Mouse (Mus musculus) intestine, embryonic 14.5 days (tissue): ENCODE measurements at regions not wholly inside any gene's neighbourhood (a gene's known extent, or its start where the extent isn't known, plus 50 kb on each side); places are given as distances from the start of the nearest gene placed in this dataset.

Experiments used
- ATAC-seq: fragments of 200-750 bp; cut with Nextera tagmentation; replicated peaks from 2 replicates; pipeline ENCODE4 v1.8.0; 2017; ENCODE audit warnings: low read depth, moderate number of reproducible peaks, moderate TSS enrichment, moderate library complexity; ENCODE audit not compliant: low FRiP score, low TSS enrichment
- DNase-seq: peaks from one replicate; pipeline ENCODE4 v3.0.0-alpha.2; 2018; ENCODE audit warnings: low spot score
- H3K27ac ChIP-seq: fragments of 300-500 bp; sonication (generic); 2 replicates; pipeline ENCODE4 v1.5.1; 2014; ENCODE audit warnings: low read depth, mild to moderate bottlenecking, control low read depth
- H3K27me3 ChIP-seq: fragments of 300-500 bp; sonication (generic); replicated peaks from 2 replicates; pipeline ENCODE4 v1.6.1; 2014; ENCODE audit warnings: low read length, control low read depth; ENCODE audit not compliant: control insufficient read depth, insufficient read depth
- H3K36me3 ChIP-seq: fragments of 300-500 bp; sonication (generic); 2 replicates; pipeline ENCODE4 v1.6.1; 2014; ENCODE audit warnings: low read length, control low read depth; ENCODE audit not compliant: control insufficient read depth, insufficient read depth
- H3K4me1 ChIP-seq: fragments of 300-500 bp; sonication (generic); replicated peaks from 2 replicates; pipeline ENCODE4 v1.6.1; 2014; ENCODE audit warnings: low read length, control low read depth, mixed read lengths; ENCODE audit not compliant: control insufficient read depth, insufficient read depth
- H3K4me2 ChIP-seq: fragments of 300-500 bp; sonication (generic); 2 replicates; pipeline ENCODE4 v1.6.1; 2014; ENCODE audit warnings: low read length
- H3K4me3 ChIP-seq: fragments of 300-500 bp; sonication (generic); 2 replicates; pipeline ENCODE4 v1.5.1; 2014; ENCODE audit warnings: low read depth, low read length, control low read depth, mixed read lengths
- H3K9ac ChIP-seq: fragments of 300-500 bp; sonication (generic); 2 replicates; pipeline ENCODE4 v1.6.1; 2014; ENCODE audit warnings: mild to moderate bottlenecking, low read length
- H3K9me3 ChIP-seq: fragments of 300-500 bp; sonication (generic); 2 replicates; pipeline ENCODE4 v1.6.1; 2016; ENCODE audit warnings: low read length, control low read depth; ENCODE audit not compliant: control insufficient read depth
- WGBS: fragments of 180-500 bp; shearing (Covaris S2); extraction: QIAGEN DNeasy Blood & Tissue Kit; methylation state at CpG from one replicate; pipeline ENCODE4 v1.1.7; 2014; 5-methylcytosine and 5-hydroxymethylcytosine counted together

- no peak overlapping the region for H3K9ac ChIP-seq
- no peaks in the 10 kb centered on the region for H3K36me3 ChIP-seq
- H3K4me1 ChIP-seq, result no peaks in the 10 kb centered on the region
- no peak overlapping the region for H3K27ac ChIP-seq
- no peaks in the 10 kb centered on the region for H3K9me3 ChIP-seq
- H3K4me3 ChIP-seq, result no peak overlapping the region
- H3K27me3 ChIP-seq, result no peaks in the 10 kb centered on the region
- H3K4me2 ChIP-seq, result no peak overlapping the region
- no peak for DNase-seq
- no peak for ATAC-seq
Observed at GRCm38 (mm10) chr5:47254835-47255369, 728.0 kb upstream of the Slit2 start.

- Histone ChIP-seq H3K9ac (no peak overlapping the region), H3K36me3 (no peaks in the 10 kb centered on the region), H3K4me1 (no peaks in the 10 kb centered on the region), H3K27ac (no peak overlapping the region), H3K9me3 (no peaks in the 10 kb centered on the region), H3K4me3 (no peak overlapping the region), H3K27me3 (no peaks in the 10 kb centered on the region), H3K4me2 (no peak overlapping the region)
- no peak for DNase-seq
- WGBS, result 75% methylated on average over 5 of the region's 5 CpGs
- ATAC-seq, result no peak
Observed at GRCm38 (mm10) chr5:47261658-47262411, 721.1 kb upstream of the Slit2 start.

GRCm38 (mm10) chr5:47272642-47273041, 710.3 kb upstream of the Slit2 start:
- H3K9ac ChIP-seq, result no peak overlapping the region
- ATAC-seq (no peak), DNase-seq (no peak)
- H3K4me2 ChIP-seq, result no peak overlapping the region
- no peak overlapping the region for H3K27ac ChIP-seq
- peaks cover 15% of the 10 kb centered on the region for H3K4me1 ChIP-seq
- 72% methylated on average over 3 of the region's 3 CpGs for WGBS
- H3K36me3 ChIP-seq, result no peaks in the 10 kb centered on the region
- H3K9me3 ChIP-seq, result no peaks in the 10 kb centered on the region
- no peak overlapping the region for H3K4me3 ChIP-seq
- no peaks in the 10 kb centered on the region for H3K27me3 ChIP-seq

GRCm38 (mm10) chr5:47273389-47274255, 709.3 kb upstream of the Slit2 start:
- Histone ChIP-seq H3K27ac (peak overlapping the region; percentile 55; the same call in 1 of the 2 replicates), H3K27me3 (no peaks in the 10 kb centered on the region), H3K9ac (no peak overlapping the region), H3K4me1 (peaks cover 15% of the 10 kb centered on the region), H3K4me2 (no peak overlapping the region), H3K36me3 (no peaks in the 10 kb centered on the region), H3K9me3 (no peaks in the 10 kb centered on the region), H3K4me3 (no peak overlapping the region)
- 42% methylated on average over 9 of the region's 9 CpGs for WGBS
- DNase-seq (no peak), ATAC-seq (no peak; the same call in 1 of the 2 replicates)

GRCm38 (mm10) chr5:47274256-47274638, 708.7 kb upstream of the Slit2 start:
- Histone ChIP-seq H3K4me1 (peaks cover 15% of the 10 kb centered on the region), H3K4me3 (no peak overlapping the region), H3K27me3 (no peaks in the 10 kb centered on the region), H3K9ac (no peak overlapping the region), H3K9me3 (no peaks in the 10 kb centered on the region), H3K36me3 (no peaks in the 10 kb centered on the region), H3K27ac (peak overlapping the region; percentile 55; the same call in 1 of the 2 replicates), H3K4me2 (no peak overlapping the region)
- DNase-seq (no peak), ATAC-seq (no peak)
- WGBS, result 40% methylated on average over 1 of the region's 1 CpGs

GRCm38 (mm10) chr5:47276231-47277195, 706.4 kb upstream of the Slit2 start:
- Histone ChIP-seq H3K27me3 (no peaks in the 10 kb centered on the region), H3K4me1 (peaks cover 15% of the 10 kb centered on the region), H3K9ac (no peak overlapping the region), H3K27ac (no peak overlapping the region), H3K36me3 (no peaks in the 10 kb centered on the region), H3K9me3 (no peaks in the 10 kb centered on the region), H3K4me3 (no peak overlapping the region), H3K4me2 (no peak overlapping the region)
- ATAC-seq (no peak), DNase-seq (no peak)
- 31% methylated on average over 5 of the region's 5 CpGs for WGBS

GRCm38 (mm10) chr5:47279630-47280029, 703.3 kb upstream of the Slit2 start:
- H3K27me3 ChIP-seq, result no peaks in the 10 kb centered on the region
- peaks cover 5% of the 10 kb centered on the region for H3K4me1 ChIP-seq
- ATAC-seq (no peak), DNase-seq (no peak)
- H3K4me2 ChIP-seq, result no peak overlapping the region
- 89% methylated on average over 3 of the region's 3 CpGs for WGBS
- H3K9me3 ChIP-seq, result no peaks in the 10 kb centered on the region
- H3K4me3 ChIP-seq, result no peak overlapping the region
- no peak overlapping the region for H3K9ac ChIP-seq
- H3K27ac ChIP-seq, result no peak overlapping the region
- no peaks in the 10 kb centered on the region for H3K36me3 ChIP-seq

- no peak overlapping the region for H3K9ac ChIP-seq
- no peak overlapping the region for H3K4me3 ChIP-seq
- H3K9me3 ChIP-seq, result no peaks in the 10 kb centered on the region
- DNase-seq, result no peak
- no peak overlapping the region for H3K27ac ChIP-seq
- 84% methylated on average over 4 of the region's 4 CpGs for WGBS
- no peaks in the 10 kb centered on the region for H3K36me3 ChIP-seq
- no peaks in the 10 kb centered on the region for H3K4me1 ChIP-seq
- no peak overlapping the region for H3K4me2 ChIP-seq
- no peaks in the 10 kb centered on the region for H3K27me3 ChIP-seq
- no peak for ATAC-seq
Observed at GRCm38 (mm10) chr5:47299602-47300001, 683.3 kb upstream of the Slit2 start.
